Mouse (Mus musculus) inflammation-experienced regulatory T-cells, adult 6 months (primary cell): Measurements from ENCODE around the gene Phf10. TPM values are rescaled to one million over a fixed set of nuclear protein-coding genes. Genes with fewer than 3 reads are reported as not detected.

Experiments used
- polyA plus RNA-seq, 3 experiments: library from polyadenylated mRNA; unstranded; fragments of 100-300 nt; shearing (Covaris generic); gene quantifications; one replicate each; pipeline ENCODE4 v1.2.1; 2017

Gene Phf10
- polyA plus RNA-seq, 3 experiments from 2014 or later = 8.9 to 13.4 (median 9.3) TPM

Other genes starting within 250 kb of the Phf10 start
- under 1 TPM in 2 of 3 experiments, not detected in 1; 0.72 to 0.99 TPM for gene Wdr27, start 18.1 kb downstream of the Phf10 start, polyA plus RNA-seq
- 10 to 100 TPM; 15.3 to 22.6 (median 20.1) TPM for gene 1600012H06Rik, start 18.1 kb downstream of the Phf10 start, polyA plus RNA-seq
- gene 9030025P20Rik, start 17.2 kb upstream of the Phf10 start, polyA plus RNA-seq = 10 to 100 TPM; 41.8 to 63.4 (median 58.7) TPM
- 1 to 10 TPM in 2 of 3 experiments, not detected in 1; 1.8 to 2.0 TPM for gene Gm3417, start 17.5 kb upstream of the Phf10 start, polyA plus RNA-seq
- gene Gm3435, start 48.9 kb upstream of the Phf10 start, polyA plus RNA-seq = 10 to 100 TPM in 1 of 3 experiments, 1 to 10 TPM in 2; 5.0 to 12.9 (median 8.2) TPM
- 100 to 1,000 TPM in 2 of 3 experiments, 10 to 100 TPM in 1; 86.6 to 207 (median 188) TPM for gene Ermard, start 79.9 kb upstream of the Phf10 start, polyA plus RNA-seq
- gene Tcte3, start 80.2 kb upstream of the Phf10 start, polyA plus RNA-seq = 1 to 10 TPM; 1.2 to 5.4 (median 5.1) TPM
- 1 to 10 TPM in 2 of 3 experiments, under 1 TPM in 1; 0.72 to 3.6 (median 3.2) TPM for gene Gm3448, start 80.3 kb upstream of the Phf10 start, polyA plus RNA-seq